Comparison of ENCODE assay signal across 24 mouse cellular contexts in genomic region chr7:90569130-90569529, GRCm38 (mm10).
A peak's percentile ranks its signal among the peaks of the same experiment; 100 is the strongest.
DNase-seq lines count a peak whose midpoint lies in the region; ATAC-seq and TF ChIP-seq lines count a peak whose summit lies in the region.
"Had no signal": no experiment of that assay in that cellular context is flagged by ENCODE, and none has a peak within 500 bp of the region (broad histone marks: within the 10 kb centered on the region; RNA-seq: fewer than 3 reads in every experiment).

No protein-coding gene starts in this region.

- TF ChIP-seq EP300 in lung, postnatal 0 days (IDR thresholded peaks at IDR 0.05) = no peak

- H3K9ac ChIP-seq in kidney, embryonic 15.5 days = no peak overlapping the region
- H3K9ac ChIP-seq in kidney, embryonic 16.5 days (replicated peaks; ENCODE audit: low read length) = no peak overlapping the region
- no peak overlapping the region for H3K9ac ChIP-seq in ES-E14 (ENCODE audit: insufficient read depth, low read depth, low read length, poor library complexity, severe bottlenecking)
- no peak overlapping the region for H3K9ac ChIP-seq in lung, postnatal 0 days (replicated peaks; ENCODE audit: low read depth)
- H3K9ac ChIP-seq: forebrain, embryonic 12.5 days; limb, embryonic 12.5 days; liver, postnatal 0 days; midbrain, embryonic 15.5 days had no signal

- WGBS in kidney, embryonic 15.5 days = 34% methylated on average over 7 of the region's 7 CpGs
- 38% methylated on average over 7 of the region's 7 CpGs for WGBS in kidney, embryonic 16.5 days
- WGBS in lung, postnatal 0 days = 29% methylated on average over 7 of the region's 7 CpGs

- no peaks in the 10 kb centered on the region for H3K27me3 ChIP-seq in kidney, embryonic 15.5 days
- no peaks in the 10 kb centered on the region for H3K27me3 ChIP-seq in kidney, embryonic 16.5 days (ENCODE audit: insufficient read depth, low read length)
- H3K27me3 ChIP-seq in lung, postnatal 0 days (replicated peaks; ENCODE audit: insufficient read depth, low read length) = no peaks in the 10 kb centered on the region
- H3K27me3 ChIP-seq: forebrain, embryonic 12.5 days; limb, embryonic 12.5 days; midbrain, embryonic 15.5 days had no signal

- no peak overlapping the region for H3K4me2 ChIP-seq in kidney, embryonic 15.5 days
- H3K4me2 ChIP-seq in kidney, embryonic 16.5 days (replicated peaks; ENCODE audit: low read depth, low read length) = no peak overlapping the region
- H3K4me2 ChIP-seq in lung, postnatal 0 days (replicated peaks; ENCODE audit: low read depth, low read length) = no peak overlapping the region
- H3K4me2 ChIP-seq: forebrain, embryonic 12.5 days; limb, embryonic 12.5 days; liver, embryonic 11.5 days; midbrain, embryonic 15.5 days had no signal

- DNase-seq in ES-E14 (ENCODE audit: low read depth, low spot score) = peak; percentile 26
- DNase-seq in embryo, embryonic 10 days (ENCODE audit: low spot score) = peak; percentile 10
- peak; percentile 9 for DNase-seq in mesoderm, embryonic 11.5 days (ENCODE audit: low read depth, low spot score)
- DNase-seq in urinary bladder, postnatal 36 days (ENCODE audit: low spot score in 2 of 2) = no peak
- no peak for DNase-seq in lung, postnatal 0 days (ENCODE audit: low spot score)
- DNase-seq: adrenal gland, adult 8-10 months; cerebellum, adult 18-20 months; cerebellum, postnatal 14 days; gastrocnemius, postnatal 36 days; kidney, adult 11 months; kidney, postnatal 10 days; layer of hippocampus, postnatal 36 days; liver, postnatal 0 days; lung, postnatal 10 days; right cerebral cortex, postnatal 14 days; spleen, adult 18-20 months had no signal

- peak; percentile 78 for ATAC-seq in kidney, embryonic 15.5 days (replicated peaks; ENCODE audit: low FRiP score)
- ATAC-seq in kidney, embryonic 16.5 days (ENCODE audit: low FRiP score, low TSS enrichment) = no peak
- no peak for ATAC-seq in megakaryocyte progenitor cell, adult 5-6 weeks (replicated peaks; ENCODE audit: poor library complexity)
- no peak for ATAC-seq in lung, postnatal 0 days
- ATAC-seq: liver, postnatal 0 days; midbrain, embryonic 15.5 days had no signal

- in situ Hi-C loops in ES-E14 (cut with MboI; ENCODE audit: low sequenced_read_pairs in 2 of 2, unreplicated experiment in 2 of 2) = no loop called here

- H3K4me1 ChIP-seq in kidney, embryonic 15.5 days = no peaks in the 10 kb centered on the region
- no peaks in the 10 kb centered on the region for H3K4me1 ChIP-seq in kidney, embryonic 16.5 days (ENCODE audit: insufficient read depth, low read length)
- peaks cover 7 to 12% of the 10 kb centered on the region in 2 experiments for H3K4me1 ChIP-seq in ES-E14 (ENCODE audit: control insufficient read depth in 2 of 2, insufficient read depth in 2 of 2, low read length in 2 of 2, poor library complexity in 1 of 2)
- no peaks in the 10 kb centered on the region for H3K4me1 ChIP-seq in lung, postnatal 0 days (ENCODE audit: insufficient read depth, low read depth, low read length)
- H3K4me1 ChIP-seq: forebrain, embryonic 12.5 days; limb, embryonic 12.5 days; midbrain, embryonic 15.5 days had no signal

- H3K36me3 ChIP-seq in kidney, embryonic 15.5 days = no peaks in the 10 kb centered on the region
- no peaks in the 10 kb centered on the region for H3K36me3 ChIP-seq in kidney, embryonic 16.5 days (ENCODE audit: insufficient read depth, low read length)
- H3K36me3 ChIP-seq in ES-E14 (ENCODE audit: control insufficient read depth, insufficient read depth, low read length, poor library complexity, severe bottlenecking) = no peaks in the 10 kb centered on the region
- H3K36me3 ChIP-seq in lung, postnatal 0 days (ENCODE audit: insufficient read depth, low read length) = no peaks in the 10 kb centered on the region
- H3K36me3 ChIP-seq: forebrain, embryonic 12.5 days; limb, embryonic 12.5 days; midbrain, embryonic 15.5 days had no signal

- no peaks in the 10 kb centered on the region for H3K9me3 ChIP-seq in kidney, embryonic 15.5 days (replicated peaks)
- H3K9me3 ChIP-seq in kidney, embryonic 16.5 days (ENCODE audit: low read length) = no peaks in the 10 kb centered on the region
- H3K9me3 ChIP-seq in ES-E14 (ENCODE audit: control insufficient read depth, insufficient read depth, low read depth, low read length) = no peaks in the 10 kb centered on the region
- no peaks in the 10 kb centered on the region for H3K9me3 ChIP-seq in lung, postnatal 0 days (ENCODE audit: low read length)
- H3K9me3 ChIP-seq: forebrain, embryonic 12.5 days; limb, embryonic 12.5 days; midbrain, embryonic 15.5 days had no signal

- no peak overlapping the region for H3K27ac ChIP-seq in kidney, embryonic 15.5 days
- H3K27ac ChIP-seq in kidney, embryonic 16.5 days (ENCODE audit: low read length) = no peak overlapping the region
- H3K27ac ChIP-seq in ES-E14 (ENCODE audit: insufficient read depth, low read depth, low read length, poor library complexity, severe bottlenecking) = peak overlapping the region; percentile 53; the same call in 1 of the 2 replicates
- no peak overlapping the region for H3K27ac ChIP-seq in lung, postnatal 0 days (ENCODE audit: low read length)
- H3K27ac ChIP-seq: forebrain, embryonic 12.5 days; limb, embryonic 12.5 days; midbrain, embryonic 15.5 days had no signal

- H3K4me3 ChIP-seq in kidney, embryonic 15.5 days (replicated peaks) = no peak overlapping the region
- H3K4me3 ChIP-seq in kidney, embryonic 16.5 days (ENCODE audit: low read length) = no peak overlapping the region
- H3K4me3 ChIP-seq in ES-E14 (ENCODE audit: insufficient read depth in 1 of 2, low read depth in 1 of 2, low read length in 2 of 2, poor library complexity in 1 of 2, severe bottlenecking in 1 of 2) = no peak overlapping the region
- H3K4me3 ChIP-seq in lung, postnatal 0 days (ENCODE audit: low read depth, low read length) = no peak overlapping the region
- H3K4me3 ChIP-seq: forebrain, embryonic 12.5 days; limb, embryonic 12.5 days; midbrain, embryonic 15.5 days; myocyte had no signal

- TF ChIP-seq CTCF in lung, postnatal 0 days (IDR thresholded peaks at IDR 0.05) = no peak

TF ChIP-seq in ES-E14, 5 proteins besides CTCF, POLR2A, EP300 and RAD21:
- TF ChIP-seq ZC3H11A (IDR thresholded peaks at IDR 0.05; ENCODE audit: borderline replicate concordance, low read depth, low read length) (no peak), CHD2 (IDR thresholded peaks at IDR 0.05; ENCODE audit: low read depth, low read length) (peak; percentile 30; the same call in 1 of the 2 replicates), HCFC1 (IDR thresholded peaks at IDR 0.05; ENCODE audit: borderline replicate concordance, insufficient read depth, low read length) (no peak), MAFK (IDR thresholded peaks at IDR 0.05; ENCODE audit: insufficient read depth, low read depth, low read length) (no peak), ZNF384 (IDR thresholded peaks at IDR 0.05; ENCODE audit: low read depth, low read length) (no peak)

Comparison
In these comparisons a context has a peak if more than half of its experiments do, and no peak if none do; other contexts are left out.
1. DNase-seq: peak in ES-E14 (single experiment), embryo, embryonic 10 days (single experiment) and mesoderm, embryonic 11.5 days (single experiment); none in urinary bladder, postnatal 36 days (0 of 2) and lung, postnatal 0 days (single experiment).